Comparison of ENCODE assay signal across 8 mouse cellular contexts in genomic region chr2:25196172-25196954, GRCm38 (mm10). TPM values are rescaled to one million over a fixed set of nuclear protein-coding genes. Genes with fewer than 3 reads are reported as not detected.
DNase-seq lines count a peak whose midpoint lies in the region; ATAC-seq lines count a peak whose summit lies in the region.

TSS of gene Tor4a (minus strand) at chr2:25196886.

- WGBS in heart, embryonic 10.5 days, result 7% methylated on average over 8 of the region's 8 CpGs

- H3K36me3 ChIP-seq in heart, embryonic 10.5 days, result peaks cover 25% of the 10 kb centered on the region

- peaks cover 32% of the 10 kb centered on the region for H3K27me3 ChIP-seq in heart, embryonic 10.5 days (ENCODE audit: insufficient read depth, poor library complexity, severe bottlenecking)

- H3K9me3 ChIP-seq in heart, embryonic 10.5 days, result no peaks in the 10 kb centered on the region

- H3K4me1 ChIP-seq in heart, embryonic 10.5 days, result peaks cover 48% of the 10 kb centered on the region

- peak; percentile 67 for ATAC-seq in common myeloid progenitor, adult 5-6 weeks (replicated peaks; ENCODE audit: low read depth, poor library complexity, severe bottlenecking)

- H3K4me3 ChIP-seq in heart, embryonic 10.5 days, result peak within 1 kb of the TSS; percentile 62

- peak; percentile 67 for DNase-seq in layer of hippocampus, adult 9-11 months
- DNase-seq in layer of hippocampus, postnatal 14 days (ENCODE audit: low spot score in 2 of 2), result no peak
- peak; percentile 90 for DNase-seq in heart, embryonic 10.5 days (ENCODE audit: low spot score)
- peak; percentile 92 for DNase-seq in kidney, adult 9 months
- DNase-seq in lung, postnatal 10 days, result peak; percentile 90
- DNase-seq in spleen, adult 18-20 months, result peak; percentile 78 to 89
- DNase-seq in cerebellum, postnatal 10 days, result no peak

- peak within 1 kb of the TSS; percentile 79 for H3K27ac ChIP-seq in heart, embryonic 10.5 days

RNA-seq across cellular contexts. Expression of gene Tor4a, which starts in this region (rescaled TPM):
- total RNA-seq in layer of hippocampus, postnatal 14 days (2021), result 1 to 10 TPM; 1.7 to 2.0 TPM
- total RNA-seq in common myeloid progenitor, adult 5-6 weeks (2017), result 15.7 and 18.1 TPM in 2 replicates
- 7.7 and 8.4 TPM in 2 replicates for polyA plus RNA-seq in heart, embryonic 10.5 days (2016; fragmentation: Nextera tagmentation; extraction: Ambion mirVana)

Comparison
In these comparisons a context has a peak if more than half of its experiments do, and no peak if none do; other contexts are left out.
1. DNase-seq: peak in layer of hippocampus, adult 9-11 months (single experiment), heart, embryonic 10.5 days (single experiment), kidney, adult 9 months (single experiment), lung, postnatal 10 days (single experiment) and spleen, adult 18-20 months (2 of 2); none in layer of hippocampus, postnatal 14 days (0 of 2) and cerebellum, postnatal 10 days (0 of 2).